Mouse (Mus musculus): ENCODE results near the gene Snw1. TPM values are rescaled to one million over a fixed set of nuclear protein-coding genes. Genes with fewer than 3 reads are reported as not detected.

Snw1 gene
- total RNA-seq, 2 experiments from 2014 or later, result 39.0 to 47.6 TPM

Small RNA genes lying within 50 kb of the gene (microRNA-seq; reads per million reads assigned to microRNA genes)
- gene Mir3068, result 42.3 to 134 reads per million in 2 experiments

Other genes starting within 250 kb of the Snw1 start
- gene Noxred1, start 233.5 kb downstream of the Snw1 start, total RNA-seq (2021), result under 1 TPM; 0.33 to 0.47 TPM
- 10 to 100 TPM in 1 of 2 experiments, 1 to 10 TPM in 1; 7.3 to 10.1 TPM for gene Vipas39, start 206.0 kb downstream of the Snw1 start, total RNA-seq (2021)
- gene Ahsa1, start 205.8 kb downstream of the Snw1 start, total RNA-seq (2021), result 100 to 1,000 TPM; 117 to 123 TPM
- gene Ism2, start 172.6 kb downstream of the Snw1 start, total RNA-seq (2021), result not detected
- 10 to 100 TPM in 1 of 2 experiments, 1 to 10 TPM in 1; 9.2 to 10.5 TPM for gene Sptlc2, start 83.9 kb downstream of the Snw1 start, total RNA-seq (2021)
- gene Slirp, start 28.4 kb downstream of the Snw1 start, total RNA-seq (2021), result 100 to 1,000 TPM; 139 to 146 TPM
- gene Alkbh1, start 28.3 kb downstream of the Snw1 start, total RNA-seq (2021), result 1 to 10 TPM; 3.5 to 6.7 TPM
- not detected for gene Gm5788, start 22.4 kb upstream of the Snw1 start, total RNA-seq (2021)
- gene Gm8300, start 42.0 kb upstream of the Snw1 start, total RNA-seq (2021), result not detected
- gene Oog1, start 130.4 kb upstream of the Snw1 start, total RNA-seq (2021), result not detected
- not detected for gene Gm4027, start 146.6 kb upstream of the Snw1 start, total RNA-seq (2021)
- gene Gm16381, start 172.3 kb upstream of the Snw1 start, total RNA-seq (2021), result not detected